Mouse (Mus musculus) activated CD4-positive, CD25-positive, alpha-beta regulatory T cell, adult 4 months (primary cell): ENCODE measurements around the gene Ambra1. TPM values are rescaled to one million over a fixed set of nuclear protein-coding genes. Genes with fewer than 3 reads are reported as not detected.

Source experiments
- ATAC-seq: one replicate; pipeline ENCODE4 v1.8.0; 2017
- polyA plus RNA-seq, 2 experiments: library from polyadenylated mRNA; unstranded; fragments of 100-300 nt; shearing (Covaris generic); gene quantifications; one replicate each; pipeline ENCODE4 v1.2.1; 2017

The Ambra1 gene
- polyA plus RNA-seq, 2 experiments from 2014 or later = 22.4 to 29.1 TPM

DNA sequence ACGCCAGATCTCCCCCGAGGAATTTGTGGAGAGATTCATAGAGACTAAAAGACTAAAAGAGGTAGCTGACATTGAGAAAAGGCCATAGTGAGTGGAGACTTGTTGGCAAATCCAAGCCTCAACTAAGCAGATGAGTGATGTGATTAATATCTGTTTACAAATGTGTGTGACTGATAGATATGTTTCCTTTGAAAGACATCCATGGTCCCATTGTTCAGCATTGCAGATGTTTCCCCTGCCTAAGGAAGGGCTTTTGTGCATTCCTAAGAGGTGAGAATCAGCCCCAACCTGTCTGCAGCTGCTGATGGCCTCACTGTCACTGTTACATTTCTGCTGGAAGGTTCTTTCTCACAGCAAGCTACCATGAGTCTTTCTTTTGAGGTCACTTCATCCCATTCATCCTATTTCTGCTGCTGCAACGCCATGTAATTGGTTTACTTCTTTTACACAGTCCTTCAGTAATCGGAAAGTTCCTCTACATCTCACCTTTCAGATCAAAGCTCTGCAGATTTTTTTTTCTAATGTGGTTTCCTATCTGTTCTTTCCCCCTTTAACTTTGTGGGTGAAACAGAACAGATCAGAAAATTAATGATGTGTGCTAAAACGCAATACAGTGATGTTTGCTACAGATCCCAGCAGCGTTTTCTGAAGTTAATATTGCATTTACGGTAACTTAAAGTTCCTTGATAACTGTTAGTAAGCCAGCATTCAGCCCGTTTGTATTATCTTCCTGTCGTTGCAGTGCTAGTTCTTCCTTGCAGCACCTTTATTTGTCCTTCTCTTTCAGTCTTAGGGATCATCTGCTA is 146.3 kb downstream of the Ambra1 start:
- ATAC-seq = peak; percentile 91

GRCm38 (mm10) chr2:91876806-91877140 is 146.8 kb downstream of the Ambra1 start:
- peak; percentile 38 for ATAC-seq

DNA sequence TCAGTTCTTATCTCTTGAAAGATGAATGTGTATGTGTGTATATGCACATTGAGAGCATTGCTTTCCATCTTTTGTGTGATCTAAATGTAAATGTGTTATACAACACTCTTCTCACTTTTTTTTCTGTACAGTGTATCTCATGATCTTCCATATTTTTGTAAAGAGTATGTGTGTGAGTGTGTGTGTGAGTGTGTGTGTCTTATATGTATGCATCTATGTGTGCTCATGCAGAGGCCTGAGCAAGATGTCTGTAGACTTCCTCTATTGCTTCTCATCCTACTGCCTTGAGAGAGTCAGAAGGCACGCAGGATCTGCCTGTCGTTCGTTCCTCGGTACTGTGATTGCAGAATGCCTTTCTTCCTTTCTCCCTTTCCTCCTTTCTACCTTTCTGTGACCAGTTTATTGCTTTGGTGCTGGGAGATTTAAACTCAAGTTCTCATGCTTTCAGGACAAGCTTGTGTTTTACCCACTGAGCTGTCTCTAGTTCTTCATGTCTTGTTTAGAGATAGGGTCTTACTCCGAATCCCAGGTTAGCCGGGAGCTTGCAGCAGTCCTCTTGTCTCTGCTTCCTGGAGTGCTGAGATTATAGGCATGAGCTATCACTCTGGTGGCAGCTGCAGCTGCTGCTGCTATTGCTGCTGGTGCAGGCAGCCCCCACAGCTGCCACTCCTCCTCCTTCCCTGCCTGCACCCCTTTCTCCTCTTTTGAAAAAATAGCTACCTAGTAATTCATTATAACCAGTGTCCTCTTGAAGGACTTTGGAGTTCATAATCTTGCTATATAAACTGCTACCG is 148.7 kb downstream of the Ambra1 start:
- ATAC-seq = peak; percentile 28

GRCm38 (mm10) chr2:91883961-91884360 is 154.0 kb downstream of the Ambra1 start:
- no peak for ATAC-seq

DNA sequence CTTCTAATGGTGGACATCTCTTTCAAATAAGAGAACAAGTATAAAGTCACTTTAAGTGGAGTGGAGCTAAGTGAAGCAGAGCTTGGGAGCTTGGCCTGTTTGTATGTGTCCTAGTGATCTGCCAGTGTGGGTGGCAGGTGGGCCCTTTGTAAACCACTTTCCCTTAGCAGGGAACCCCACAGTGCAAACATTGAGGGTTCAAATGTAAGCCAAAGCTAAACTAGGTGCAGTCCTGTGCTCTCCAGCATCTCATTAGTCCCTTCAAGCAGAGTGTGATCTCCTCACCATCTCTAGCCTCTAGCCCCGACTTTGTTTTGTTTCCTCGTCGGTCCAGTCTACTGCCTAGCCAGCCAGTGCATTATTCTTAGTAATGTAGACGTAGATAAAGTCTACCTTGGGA is 154.7 kb downstream of the Ambra1 start:
- ATAC-seq = no peak

DNA sequence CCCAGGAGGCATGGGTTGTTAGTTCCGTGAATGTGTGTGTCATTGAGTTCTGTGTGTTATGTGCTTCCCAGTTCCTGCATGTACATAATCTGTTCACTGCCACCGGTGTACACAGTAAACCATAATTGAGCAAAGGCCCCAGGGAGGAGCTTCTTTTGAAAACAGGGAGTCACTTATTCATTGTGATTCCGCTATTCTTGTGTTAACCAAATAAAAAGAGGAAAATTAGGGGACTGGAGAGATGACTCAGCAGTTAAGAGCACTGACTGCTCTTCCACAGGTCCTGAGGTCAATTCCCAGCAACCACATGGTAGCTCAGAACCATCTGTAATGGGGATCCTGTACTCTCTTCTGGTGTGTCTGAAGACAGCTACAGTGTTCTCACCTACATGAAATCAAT is 164.8 kb downstream of the Ambra1 start:
- ATAC-seq = no peak

DNA sequence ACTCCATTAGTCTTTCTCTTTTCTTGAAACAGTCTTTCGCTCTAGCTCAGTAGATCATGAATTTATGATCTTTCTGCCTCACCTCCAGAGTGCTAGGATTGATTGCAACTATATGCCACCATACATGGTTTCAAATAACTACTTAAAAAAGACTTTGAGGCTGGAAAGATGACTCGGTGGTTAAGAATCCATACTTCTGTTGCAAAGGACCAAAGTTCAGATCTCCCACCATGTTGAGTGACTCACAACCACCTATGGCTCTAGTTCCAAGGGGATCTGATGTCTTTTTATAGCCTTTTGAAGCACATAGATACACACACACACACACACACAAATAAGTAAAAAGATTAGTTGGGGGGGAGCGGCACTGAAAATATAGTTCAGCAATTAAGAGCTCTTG is 165.5 kb downstream of the Ambra1 start:
- ATAC-seq = no peak

GRCm38 (mm10) chr2:91897968-91898367 is 168.0 kb downstream of the Ambra1 start:
- ATAC-seq = no peak

- no peak for ATAC-seq
Observed at GRCm38 (mm10) chr2:91899141-91899540, 169.2 kb downstream of the Ambra1 start.

DNA sequence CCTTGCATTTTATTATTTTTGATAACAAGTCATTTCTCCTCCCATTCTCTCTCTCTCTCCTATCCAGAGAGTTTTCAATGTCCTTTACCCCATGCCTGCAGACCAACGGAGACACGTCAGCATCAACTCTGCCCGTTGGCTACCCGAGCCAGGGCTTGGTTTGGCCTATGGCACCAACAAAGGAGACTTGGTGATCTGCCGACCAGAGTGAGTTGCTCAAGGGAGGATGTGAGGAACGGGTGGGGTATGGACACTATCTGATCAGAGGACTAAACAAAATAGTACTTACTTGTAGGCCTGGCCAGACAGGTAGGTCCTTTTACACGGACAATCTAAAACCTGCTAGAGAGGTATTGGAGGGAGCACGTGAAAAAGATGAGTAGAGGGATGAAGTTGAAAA is 170.5 kb downstream of the Ambra1 start:
- ATAC-seq = no peak

- no peak for ATAC-seq
Observed at GRCm38 (mm10) chr2:91902336-91902735, 172.4 kb downstream of the Ambra1 start.

DNA sequence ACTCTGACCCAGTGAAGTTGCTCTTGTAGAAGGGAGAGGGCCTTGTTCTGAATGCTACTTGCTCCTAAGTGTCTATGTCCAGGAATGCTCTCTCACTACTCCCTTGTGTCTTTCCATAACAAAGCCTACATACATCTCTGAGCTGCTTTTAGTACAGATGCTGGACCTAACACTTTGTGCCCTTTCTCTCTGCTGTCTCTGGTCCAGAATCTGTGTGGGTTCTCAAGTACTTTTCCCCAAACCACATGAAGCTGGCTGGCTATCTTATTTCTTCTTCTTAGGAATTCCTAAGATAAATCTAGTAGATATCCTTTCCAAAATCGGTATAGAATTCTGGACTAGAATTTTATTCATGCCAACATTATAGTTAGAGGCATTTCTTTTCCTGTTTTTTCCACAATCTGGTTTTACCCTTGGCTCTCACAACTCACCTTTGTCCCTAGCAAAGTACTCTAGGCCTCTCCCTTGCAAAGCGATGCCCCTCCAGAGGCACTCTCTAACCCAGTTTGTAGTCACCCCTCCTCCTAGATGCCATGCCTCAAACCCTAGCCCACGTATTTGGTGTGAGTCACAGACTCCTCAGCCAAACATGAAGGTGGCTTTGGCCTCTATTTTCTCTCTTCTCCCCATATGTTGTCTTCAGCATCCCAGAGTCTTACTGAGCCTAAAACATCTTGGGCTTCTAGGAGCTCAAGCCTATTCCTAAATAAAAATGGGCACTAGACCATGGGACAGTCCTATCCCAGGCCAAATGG is 173.4 kb downstream of the Ambra1 start:
- ATAC-seq = no peak

GRCm38 (mm10) chr2:91904618-91905307 is 174.8 kb downstream of the Ambra1 start:
- no peak for ATAC-seq

DNA sequence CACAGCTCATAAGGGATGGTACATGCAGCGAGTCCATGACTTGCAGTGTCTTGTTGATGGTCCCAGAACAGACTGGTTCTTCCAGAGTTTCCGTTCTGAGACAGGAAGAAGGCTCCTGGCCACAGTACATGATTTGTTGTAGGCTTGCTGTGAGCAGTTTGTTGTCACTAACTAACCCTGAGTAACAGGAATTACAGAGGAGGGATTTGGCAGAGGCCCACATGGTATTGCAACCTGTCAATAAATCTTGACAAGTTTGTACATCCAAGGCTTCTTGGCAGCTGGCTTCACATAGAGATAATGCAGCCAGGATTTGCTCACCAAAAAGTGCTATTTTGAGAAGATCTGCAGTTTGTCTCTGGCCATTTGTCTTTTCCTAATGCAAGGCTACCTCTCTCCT is 176.2 kb downstream of the Ambra1 start:
- no peak for ATAC-seq

DNA sequence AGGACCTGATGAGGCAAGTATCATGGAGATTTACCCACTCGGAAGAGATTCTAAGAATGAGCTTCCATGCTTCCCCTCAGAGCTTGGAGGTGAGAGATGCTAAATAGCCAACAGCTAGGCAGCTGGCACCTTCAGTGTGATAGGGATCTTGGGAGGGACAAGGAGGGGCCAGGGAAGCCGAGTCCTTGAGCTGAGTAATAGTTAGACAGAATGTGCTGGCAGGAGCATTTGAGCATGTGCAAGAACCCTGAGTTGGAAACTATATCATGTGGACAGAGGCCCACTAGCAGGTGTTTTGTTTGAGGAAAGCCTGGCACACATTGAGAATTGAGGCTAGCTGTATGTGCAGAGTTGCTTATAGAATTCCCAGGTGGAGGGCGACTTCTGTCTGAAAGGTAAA is 182.7 kb downstream of the Ambra1 start:
- no peak for ATAC-seq

GRCm38 (mm10) chr2:91913328-91914110 is 183.6 kb downstream of the Ambra1 start:
- no peak for ATAC-seq

- no peak for ATAC-seq
Observed at GRCm38 (mm10) chr2:91916346-91916977, 186.5 kb downstream of the Ambra1 start.

GRCm38 (mm10) chr2:91917096-91917495 is 187.2 kb downstream of the Ambra1 start:
- ATAC-seq = no peak

GRCm38 (mm10) chr2:91920130-91920529 is 190.2 kb downstream of the Ambra1 start:
- no peak for ATAC-seq

- no peak for ATAC-seq
Observed at GRCm38 (mm10) chr2:91921181-91921789, 191.4 kb downstream of the Ambra1 start.
